Mouse (Mus musculus): Measurements from ENCODE around the gene Cyp2d11.

GRCm38 (mm10) chr15:82339634-82340254 is 54.1 kb downstream of the Cyp2d11 start:
- TF ChIP-seq EP300 (optimal IDR thresholded peaks at IDR 0.05) (no peak), CTCF (IDR thresholded peaks at IDR 0.05; ENCODE audit: low read depth) (no peak)

All from stomach, postnatal 0 days (tissue).